Mouse (Mus musculus) adipocyte (in vitro differentiated cells): ENCODE measurements around the gene Bach2.
A peak's percentile ranks its signal among the peaks of the same experiment; 100 is the strongest.

ENCODE experiments used
- DNase-seq: peaks from one replicate; pipeline ENCODE4 v3.0.0-alpha.2; 2016; ENCODE audit warnings: low spot score

The Bach2 gene

GRCm38 (mm10) chr4:32529443-32529995, 290.9 kb downstream of the Bach2 start:
- no peak for DNase-seq

GRCm38 (mm10) chr4:32530421-32530920, 291.9 kb downstream of the Bach2 start:
- no peak for DNase-seq

- no peak for DNase-seq
Observed at GRCm38 (mm10) chr4:32530921-32531846, 292.6 kb downstream of the Bach2 start.

- no peak for DNase-seq
Observed at GRCm38 (mm10) chr4:32532079-32532478, 293.5 kb downstream of the Bach2 start.

GRCm38 (mm10) chr4:32533735-32534134, 295.1 kb downstream of the Bach2 start:
- DNase-seq: no peak

- no peak for DNase-seq
Observed at GRCm38 (mm10) chr4:32535626-32536025, 297.0 kb downstream of the Bach2 start.

- DNase-seq: peak; percentile 89
Observed at GRCm38 (mm10) chr4:32536870-32537508, 298.4 kb downstream of the Bach2 start.

GRCm38 (mm10) chr4:32538088-32538487, 299.5 kb downstream of the Bach2 start:
- peak; percentile 85 for DNase-seq

GRCm38 (mm10) chr4:32538488-32538887, 299.9 kb downstream of the Bach2 start:
- DNase-seq: no peak

GRCm38 (mm10) chr4:32538987-32539386, 300.4 kb downstream of the Bach2 start:
- no peak for DNase-seq

GRCm38 (mm10) chr4:32544821-32545545, 306.4 kb downstream of the Bach2 start:
- no peak for DNase-seq

- no peak for DNase-seq
Observed at GRCm38 (mm10) chr4:32545548-32545947, 306.9 kb downstream of the Bach2 start.

- peak; percentile 8 for DNase-seq
Observed at GRCm38 (mm10) chr4:32549150-32549549, 310.5 kb downstream of the Bach2 start.

GRCm38 (mm10) chr4:32551337-32551736, 312.7 kb downstream of the Bach2 start:
- no peak for DNase-seq

GRCm38 (mm10) chr4:32555506-32555905, 316.9 kb downstream of the Bach2 start:
- DNase-seq: no peak

- DNase-seq: no peak
Observed at GRCm38 (mm10) chr4:32560246-32560645, 321.6 kb downstream of the Bach2 start.

GRCm38 (mm10) chr4:32560724-32561554, 322.3 kb downstream of the Bach2 start:
- DNase-seq: peak; percentile 20

- DNase-seq: peak; percentile 28
Observed at GRCm38 (mm10) chr4:32561555-32562095, 323.0 kb downstream of the Bach2 start.

- no peak for DNase-seq
Observed at GRCm38 (mm10) chr4:32562319-32563115, 323.9 kb downstream of the Bach2 start.

- no peak for DNase-seq
Observed at GRCm38 (mm10) chr4:32564416-32564815, 325.8 kb downstream of the Bach2 start.
